Mouse (Mus musculus) liver, adult 2 months (tissue): ENCODE data around the gene Rack1.

Source experiments
- CTCF ChIP-seq: fragments of 200-500 bp; IDR thresholded peaks from 2 replicates; pipeline ENCODE4 v1.5.1; 2011; ENCODE audit warnings: low read depth, low read length, control low read depth
- POLR2A ChIP-seq: fragments of 200-500 bp; IDR thresholded peaks from 2 replicates; pipeline ENCODE4 v1.6.1; 2011; ENCODE audit warnings: low read length, control low read depth; ENCODE audit not compliant: insufficient read depth; ENCODE audit errors: extremely low read depth

DNA sequence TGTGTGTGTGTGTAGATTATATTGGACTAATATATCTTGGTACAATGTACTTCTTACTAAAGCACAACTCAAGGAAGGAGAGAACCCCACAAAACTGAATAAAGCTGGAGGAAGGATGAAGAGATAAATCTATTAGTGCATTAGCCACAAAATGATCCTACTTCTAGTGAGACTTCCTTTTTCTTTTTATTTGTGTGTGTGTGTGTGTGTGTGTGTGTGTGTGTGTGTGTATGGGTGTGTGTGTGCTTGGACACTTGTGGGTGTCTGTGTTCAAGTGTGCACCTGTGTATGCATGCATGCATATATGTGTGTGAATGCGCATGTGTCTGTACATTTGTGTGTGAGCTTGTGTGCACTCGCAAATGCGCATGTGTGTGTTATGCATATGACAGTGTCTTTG lies 6.9 kb upstream of the Rack1 start:
- TF ChIP-seq POLR2A (no peak), CTCF (no peak)
